Mouse (Mus musculus) adrenal gland, postnatal 36 days (tissue): ENCODE results near the gene Txnrd3. TPM values are rescaled to one million over a fixed set of nuclear protein-coding genes. Genes with fewer than 3 reads are reported as not detected.

Experiments
- total RNA-seq, 2 experiments: library from RNA; stranded (reverse); gene quantifications; 2 replicates each; pipeline ENCODE4 v1.2.3; 2021

Gene Txnrd3
- total RNA-seq, 2 experiments from 2014 or later = 9.4 to 15.5 TPM

Other genes starting within 250 kb of the Txnrd3 start
- 10 to 100 TPM; 27.2 to 37.5 TPM for gene Chchd6, start 48.3 kb upstream of the Txnrd3 start, total RNA-seq
- not detected for gene Vmn1r40, start 63.6 kb downstream of the Txnrd3 start, total RNA-seq
- gene Vmn1r41, start 96.8 kb downstream of the Txnrd3 start, total RNA-seq = not detected
- gene Vmn1r42, start 232.4 kb downstream of the Txnrd3 start, total RNA-seq = not detected
- not detected for gene Vmn1r43, start 232.4 kb downstream of the Txnrd3 start, total RNA-seq
- gene Vmn1r44, start 239.7 kb downstream of the Txnrd3 start, total RNA-seq = not detected